Mouse (Mus musculus) neural tube, embryonic 12.5 days (tissue): ENCODE data around the gene Atad1. TPM values are rescaled to one million over a fixed set of nuclear protein-coding genes. Genes with fewer than 3 reads are reported as not detected.
A peak's percentile ranks its signal among the peaks of the same experiment; 100 is the strongest.
"Not testable (repeated sequence)": the region's sequence is repeated elsewhere in the genome, so short reads cannot be mapped to it uniquely, and the experiment has no call there.

Experiments
- ATAC-seq: fragments of 200-750 bp; cut with Nextera tagmentation; 2 replicates; pipeline ENCODE4 v1.8.0; 2017; ENCODE audit warnings: low read depth, mild to moderate bottlenecking, moderate TSS enrichment, moderate library complexity; ENCODE audit not compliant: low FRiP score
- H3K27ac ChIP-seq: fragments of 300-500 bp; sonication (generic); 2 replicates; pipeline ENCODE4 v1.5.1; 2016
- H3K27me3 ChIP-seq: fragments of 300-500 bp; sonication (generic); replicated peaks from 2 replicates; pipeline ENCODE4 v1.6.1; 2016; ENCODE audit warnings: mild to moderate bottlenecking
- H3K36me3 ChIP-seq: fragments of 300-500 bp; sonication (generic); 2 replicates; pipeline ENCODE4 v1.6.1; 2016; ENCODE audit warnings: mild to moderate bottlenecking
- H3K4me1 ChIP-seq: fragments of 300-500 bp; sonication (generic); 2 replicates; pipeline ENCODE4 v1.6.1; 2016
- H3K4me2 ChIP-seq: fragments of 300-500 bp; sonication (generic); replicated peaks from 2 replicates; pipeline ENCODE4 v1.6.1; 2016; ENCODE audit warnings: mild to moderate bottlenecking
- H3K4me3 ChIP-seq: fragments of 300-500 bp; sonication (generic); 2 replicates; pipeline ENCODE4 v1.5.1; 2016
- H3K9ac ChIP-seq: fragments of 300-500 bp; sonication (generic); 2 replicates; pipeline ENCODE4 v1.6.1; 2016; ENCODE audit warnings: mild to moderate bottlenecking
- H3K9me3 ChIP-seq: fragments of 300-500 bp; sonication (generic); 2 replicates; pipeline ENCODE4 v1.6.1; 2016; ENCODE audit warnings: mild to moderate bottlenecking
- WGBS: fragments of 180-500 bp; shearing (Covaris S2); methylation state at CpG from one replicate; pipeline ENCODE4 v1.1.7; 2016; 5-methylcytosine and 5-hydroxymethylcytosine counted together
- polyA plus RNA-seq: library from polyadenylated mRNA; unstranded; fragments of >200 nt; fragmentation: Nextera tagmentation; extraction: Ambion mirVana; gene quantifications from 2 replicates; pipeline ENCODE4 v1.2.1, GENCODE M21; 2016

Gene Atad1
- polyA plus RNA-seq, 1 experiment from 2014 or later = 101 TPM

DNA sequence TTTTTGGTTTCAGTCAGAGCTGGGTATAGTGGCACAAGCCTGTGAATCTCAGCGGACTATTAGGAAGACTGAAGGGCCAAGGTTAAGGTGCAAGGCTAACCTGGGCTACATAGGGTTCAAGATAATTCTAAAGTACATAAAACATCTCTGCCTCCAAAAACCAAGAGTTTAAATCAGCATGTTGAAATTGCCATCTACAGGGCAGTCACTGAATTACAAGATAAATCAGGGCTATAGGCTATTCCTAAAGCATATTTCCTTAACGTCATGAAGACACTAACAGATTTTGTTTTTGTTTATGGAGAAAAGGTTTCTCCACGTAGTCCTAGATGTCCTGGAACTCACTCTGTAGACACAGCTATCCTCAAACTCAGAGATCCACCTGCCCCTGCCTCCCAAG lies 29.3 kb downstream of the Atad1 start:
- H3K4me2 ChIP-seq = 0 out of 2 replicates have a peak overlapping the region, but pooled peaks have one; percentile 68

DNA sequence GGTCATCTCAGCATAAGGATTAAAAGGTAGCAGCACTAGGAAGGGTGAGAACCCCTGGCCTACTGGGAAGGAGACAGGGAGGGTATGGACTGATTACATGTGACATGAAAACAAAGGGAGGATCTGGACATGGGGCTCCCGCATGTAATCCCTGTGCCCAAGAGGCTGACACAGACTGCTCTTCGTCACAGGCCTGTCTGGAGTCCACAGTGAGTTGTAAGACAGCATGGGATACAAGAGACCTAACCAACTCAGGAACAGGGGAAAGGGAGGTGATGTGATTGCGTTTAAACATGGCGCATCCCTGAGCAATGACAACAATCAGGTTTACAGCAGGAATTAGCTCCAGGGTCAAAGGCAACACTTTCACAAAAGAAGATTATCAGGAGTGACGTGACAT lies 30.6 kb downstream of the Atad1 start:
- no peaks in the 10 kb centered on the region for H3K9me3 ChIP-seq
- ATAC-seq = no peak
- peaks cover 21% of the 10 kb centered on the region for H3K36me3 ChIP-seq
- H3K4me3 ChIP-seq = no peak overlapping the region
- H3K27ac ChIP-seq = no peak overlapping the region
- no peaks in the 10 kb centered on the region for H3K27me3 ChIP-seq
- H3K4me1 ChIP-seq = peaks cover 5% of the 10 kb centered on the region; the same call in 1 of the 2 replicates
- H3K4me2 ChIP-seq = no peak overlapping the region
- no peak overlapping the region for H3K9ac ChIP-seq
- WGBS = 91% methylated on average over 5 of the region's 5 CpGs

More for the DNA sequence above, 29.3 kb downstream of the Atad1 start:
- H3K27ac ChIP-seq = no peak overlapping the region
- no peaks in the 10 kb centered on the region for H3K27me3 ChIP-seq
- peaks cover 9% of the 10 kb centered on the region; the same call in 1 of the 2 replicates for H3K36me3 ChIP-seq
- H3K9ac ChIP-seq = no peak overlapping the region
- no peak overlapping the region for H3K4me3 ChIP-seq
- H3K4me1 ChIP-seq = peaks cover 5% of the 10 kb centered on the region; the same call in 1 of the 2 replicates
- no peak for ATAC-seq
- WGBS = 82% methylated on average over 3 of the region's 3 CpGs
- H3K9me3 ChIP-seq = no peaks in the 10 kb centered on the region

DNA sequence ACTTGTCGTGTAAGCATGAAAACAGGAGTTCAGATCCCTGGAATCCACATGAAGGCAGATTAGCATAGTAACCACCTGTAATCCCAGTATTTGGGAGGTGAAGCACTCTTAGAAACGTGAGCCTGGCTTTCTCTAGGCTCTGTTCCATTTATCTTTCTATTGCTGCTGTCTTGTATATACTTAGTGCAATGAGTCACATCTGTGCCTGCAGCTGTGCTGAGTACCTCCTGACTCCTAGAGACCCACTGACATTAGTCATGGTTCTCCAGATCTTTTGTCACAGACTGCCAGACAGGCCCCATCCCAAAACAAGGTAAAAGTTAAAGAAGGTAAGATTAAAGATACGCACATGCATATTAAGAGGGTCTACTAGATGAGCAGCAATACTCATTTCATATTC lies 37.4 kb downstream of the Atad1 start:
- Histone ChIP-seq H3K4me3 (no peak overlapping the region), H3K36me3 (peaks cover 64% of the 10 kb centered on the region), H3K9ac (no peak overlapping the region), H3K27me3 (no peaks in the 10 kb centered on the region), H3K4me1 (no peaks in the 10 kb centered on the region), H3K4me2 (no peak overlapping the region), H3K9me3 (no peaks in the 10 kb centered on the region), H3K27ac (no peak overlapping the region)
- WGBS = 90% methylated on average over 3 of the region's 3 CpGs
- no peak for ATAC-seq

DNA sequence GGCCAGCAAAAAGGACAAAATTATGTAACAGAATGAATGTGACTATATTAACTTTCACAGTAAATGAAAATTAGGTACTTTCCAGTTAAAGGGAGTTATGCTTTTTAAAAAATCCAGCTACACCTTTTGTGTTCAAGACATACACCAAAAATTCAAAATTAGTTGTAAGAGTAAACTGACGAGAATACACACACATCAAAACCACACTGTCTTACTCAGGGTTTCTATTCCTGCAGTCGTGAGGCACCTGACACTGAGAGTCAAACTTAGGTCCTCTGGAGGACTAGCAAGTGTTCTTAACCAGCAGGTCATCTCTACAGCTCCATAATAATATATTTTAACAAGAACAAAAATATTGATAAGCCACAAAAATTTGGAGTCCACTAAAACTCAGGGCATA lies 42.9 kb downstream of the Atad1 start:
- Histone ChIP-seq H3K4me2 (no peak overlapping the region), H3K9me3 (no peaks in the 10 kb centered on the region), H3K27ac (no peak overlapping the region), H3K4me1 (no peaks in the 10 kb centered on the region), H3K27me3 (no peaks in the 10 kb centered on the region), H3K36me3 (peaks cover 64% of the 10 kb centered on the region), H3K9ac (no peak overlapping the region), H3K4me3 (no peak overlapping the region)
- no peak for ATAC-seq
- 94% methylated on average over 2 of the region's 2 CpGs for WGBS

DNA sequence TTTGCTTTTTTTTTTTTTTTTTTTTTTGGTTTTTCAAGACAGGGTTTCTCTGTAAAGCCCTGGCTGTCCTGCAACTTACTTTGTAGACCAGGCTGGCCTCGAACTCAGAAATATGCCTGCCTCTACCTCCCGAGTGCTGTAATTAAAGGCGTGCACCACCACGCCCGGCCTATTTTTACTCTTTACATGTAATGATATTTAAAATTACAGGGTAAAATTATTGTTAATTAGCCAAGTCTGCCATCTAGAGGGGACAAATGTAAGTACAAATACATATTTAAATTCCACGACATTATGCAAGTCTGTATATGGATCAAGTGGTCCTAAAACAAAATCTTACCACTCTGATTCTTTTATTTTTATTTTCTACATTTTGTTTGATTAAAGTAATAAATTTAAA lies 49.9 kb downstream of the Atad1 start:
- no peaks in the 10 kb centered on the region for H3K27me3 ChIP-seq
- H3K4me2 ChIP-seq = no peak overlapping the region
- no peak overlapping the region for H3K9ac ChIP-seq
- WGBS = 91% methylated on average over 6 of the region's 6 CpGs
- no peak overlapping the region for H3K4me3 ChIP-seq
- peaks cover 48% of the 10 kb centered on the region for H3K36me3 ChIP-seq
- H3K4me1 ChIP-seq = no peaks in the 10 kb centered on the region
- ATAC-seq = no peak
- no peaks in the 10 kb centered on the region for H3K9me3 ChIP-seq
- H3K27ac ChIP-seq = no peak overlapping the region

GRCm38 (mm10) chr19:32688227-32688626 lies 51.4 kb downstream of the Atad1 start:
- not testable (repeated sequence) for H3K4me3 ChIP-seq, H3K27me3 ChIP-seq, ATAC-seq, H3K4me2 ChIP-seq, H3K9ac ChIP-seq, H3K9me3 ChIP-seq, H3K27ac ChIP-seq, H3K4me1 ChIP-seq
- H3K36me3 ChIP-seq = peaks cover 34% of the 10 kb centered on the region
- WGBS = 87% methylated on average over 3 of the region's 3 CpGs

GRCm38 (mm10) chr19:32687721-32688120 lies 51.9 kb downstream of the Atad1 start:
- peaks cover 34% of the 10 kb centered on the region for H3K36me3 ChIP-seq
- H3K4me2 ChIP-seq = no peak overlapping the region
- H3K27ac ChIP-seq = no peak overlapping the region
- no peaks in the 10 kb centered on the region for H3K9me3 ChIP-seq
- H3K4me1 ChIP-seq = no peaks in the 10 kb centered on the region
- no peak for ATAC-seq
- 83% methylated on average over 5 of the region's 5 CpGs for WGBS
- H3K4me3 ChIP-seq = no peak overlapping the region
- no peaks in the 10 kb centered on the region for H3K27me3 ChIP-seq
- H3K9ac ChIP-seq = no peak overlapping the region

DNA sequence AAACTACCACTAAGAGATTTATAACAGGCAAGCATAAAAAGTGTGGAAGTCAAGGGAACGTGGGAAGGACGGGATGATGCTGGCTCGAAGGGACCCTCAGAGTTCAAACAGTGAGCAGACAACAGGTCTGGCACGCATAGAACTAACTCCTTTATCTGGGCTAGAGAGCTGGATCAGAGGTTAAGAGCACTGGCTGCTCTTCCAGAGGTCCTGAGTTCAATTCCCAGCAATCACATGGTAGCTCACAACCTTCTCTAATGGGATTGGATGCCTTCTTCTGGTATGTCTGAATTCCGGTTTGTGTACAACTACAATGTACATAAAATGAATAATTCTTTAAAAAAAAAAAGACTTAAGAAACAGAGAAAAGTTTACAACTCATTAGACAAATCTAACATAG lies 56.5 kb downstream of the Atad1 start:
- Histone ChIP-seq H3K4me2 (no peak overlapping the region), H3K27me3 (no peaks in the 10 kb centered on the region), H3K4me1 (no peaks in the 10 kb centered on the region), H3K36me3 (peaks cover 46% of the 10 kb centered on the region), H3K4me3 (no peak overlapping the region), H3K9ac (no peak overlapping the region), H3K9me3 (no peaks in the 10 kb centered on the region), H3K27ac (no peak overlapping the region)
- ATAC-seq = no peak
- WGBS = 91% methylated on average over 5 of the region's 5 CpGs

DNA sequence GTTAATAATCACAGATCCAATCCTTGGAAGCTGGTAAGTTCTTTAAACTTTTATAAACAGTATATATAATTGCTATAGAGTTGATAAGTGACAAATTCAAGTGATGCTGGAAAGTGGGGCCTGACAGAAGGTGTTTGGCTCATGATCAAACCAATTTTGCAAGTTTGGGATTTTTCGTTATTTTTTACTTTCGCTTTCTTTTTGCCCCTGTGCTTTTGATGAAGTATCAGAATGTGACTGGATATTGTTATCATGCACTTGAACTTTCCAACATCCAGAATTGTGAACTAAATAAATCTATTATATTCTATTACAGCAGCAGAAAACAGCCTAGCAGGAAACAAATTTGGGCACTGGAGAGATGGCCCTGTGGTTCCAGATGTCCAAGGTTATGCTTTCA lies 58.7 kb downstream of the Atad1 start:
- Histone ChIP-seq H3K27ac (no peak overlapping the region), H3K4me2 (no peak overlapping the region), H3K9ac (no peak overlapping the region), H3K9me3 (no peaks in the 10 kb centered on the region), H3K36me3 (peaks cover 32% of the 10 kb centered on the region), H3K4me1 (no peaks in the 10 kb centered on the region), H3K4me3 (no peak overlapping the region), H3K27me3 (no peaks in the 10 kb centered on the region)
- ATAC-seq = no peak
- WGBS = 96% methylated on average over 2 of the region's 2 CpGs

- 96% methylated on average over 3 of the region's 3 CpGs for WGBS
- H3K4me2 ChIP-seq = no peak overlapping the region
Measured at GRCm38 (mm10) chr19:32675766-32676165, 63.8 kb downstream of the Atad1 start.

DNA sequence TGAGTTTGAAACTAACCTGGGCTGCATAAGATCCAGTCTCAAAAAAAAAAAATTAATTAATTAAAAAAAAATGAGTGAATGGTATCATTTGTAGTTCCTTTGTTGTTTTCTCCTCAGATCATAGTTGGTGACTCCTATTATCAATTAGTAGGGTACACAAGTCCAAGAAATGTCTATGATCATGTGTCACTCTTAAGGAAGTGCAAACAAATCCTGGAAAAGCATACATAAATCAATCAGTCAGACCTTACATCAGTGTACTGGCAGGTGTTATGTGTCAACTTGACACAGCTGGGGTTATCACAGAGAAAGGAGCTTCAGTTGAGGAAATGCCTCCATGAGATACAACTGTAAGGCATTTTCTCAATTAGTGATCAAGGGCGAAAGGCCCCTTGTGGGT lies 71.8 kb downstream of the Atad1 start:
- not testable (repeated sequence) for H3K4me3 ChIP-seq, H3K4me1 ChIP-seq, H3K27me3 ChIP-seq, H3K9ac ChIP-seq, H3K27ac ChIP-seq, ATAC-seq, H3K9me3 ChIP-seq, H3K4me2 ChIP-seq, H3K36me3 ChIP-seq
- 90% methylated on average over 1 of the region's 1 CpGs for WGBS

More at GRCm38 (mm10) chr19:32675766-32676165, 63.8 kb downstream of the Atad1 start:
- H3K9ac ChIP-seq = no peak overlapping the region
- H3K4me1 ChIP-seq = no peaks in the 10 kb centered on the region
- H3K9me3 ChIP-seq = no peaks in the 10 kb centered on the region
- peaks cover 28% of the 10 kb centered on the region for H3K36me3 ChIP-seq
- no peak overlapping the region for H3K4me3 ChIP-seq
- no peaks in the 10 kb centered on the region for H3K27me3 ChIP-seq
- ATAC-seq = no peak
- no peak overlapping the region for H3K27ac ChIP-seq

DNA sequence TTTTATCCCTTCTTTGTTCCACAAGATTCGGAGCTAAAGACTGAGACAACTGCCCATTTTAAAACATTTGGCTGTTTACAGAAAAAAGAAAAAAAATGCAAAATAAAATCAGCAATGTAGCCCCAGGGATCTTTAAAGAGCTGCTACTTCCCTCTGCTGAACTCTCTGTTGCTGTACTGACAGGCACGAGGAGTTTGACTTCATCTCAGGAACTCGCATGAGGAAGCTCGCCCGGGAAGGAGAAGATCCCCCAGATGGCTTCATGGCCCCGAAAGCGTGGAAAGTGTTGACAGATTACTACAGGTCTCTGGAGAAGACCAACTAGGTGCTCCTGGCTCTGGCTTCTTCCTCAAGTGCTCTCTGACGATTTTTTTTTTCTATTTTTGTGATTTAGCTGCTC lies 74.3 kb downstream of the Atad1 start:
- peaks cover 5% of the 10 kb centered on the region; the same call in 1 of the 2 replicates for H3K36me3 ChIP-seq
- no peak overlapping the region for H3K4me3 ChIP-seq
- WGBS = 89% methylated on average over 8 of the region's 8 CpGs
- H3K9ac ChIP-seq = no peak overlapping the region
- no peak overlapping the region for H3K4me2 ChIP-seq
- no peaks in the 10 kb centered on the region for H3K9me3 ChIP-seq
- no peaks in the 10 kb centered on the region for H3K27me3 ChIP-seq
- ATAC-seq = no peak
- H3K27ac ChIP-seq = no peak overlapping the region
- no peaks in the 10 kb centered on the region for H3K4me1 ChIP-seq

GRCm38 (mm10) chr19:32662936-32663335 lies 76.7 kb downstream of the Atad1 start:
- H3K4me3 ChIP-seq = no peak overlapping the region
- no peak for ATAC-seq
- H3K9me3 ChIP-seq = no peaks in the 10 kb centered on the region
- H3K36me3 ChIP-seq = peaks cover 5% of the 10 kb centered on the region; the same call in 1 of the 2 replicates
- H3K4me1 ChIP-seq = no peaks in the 10 kb centered on the region
- no peak overlapping the region for H3K27ac ChIP-seq
- no peaks in the 10 kb centered on the region for H3K27me3 ChIP-seq
- no peak overlapping the region for H3K9ac ChIP-seq
- WGBS = 89% methylated on average over 6 of the region's 6 CpGs
- no peak overlapping the region for H3K4me2 ChIP-seq
